Mouse (Mus musculus): ENCODE data around the gene Gtdc1. TPM values are rescaled to one million over a fixed set of nuclear protein-coding genes. Genes with fewer than 3 reads are reported as not detected.

Gene Gtdc1
- polyA plus RNA-seq, 1 experiment from 2014 or later, result 17.4 TPM

GRCm38 (mm10) chr2:44556861-44557592 is 370.4 kb downstream of the Gtdc1 start:
- Histone ChIP-seq H3K4me2 (ENCODE audit: low read length) (peak overlapping the region; percentile 98), H3K9me3 (replicated peaks; ENCODE audit: control insufficient read depth, low read length, poor library complexity, severe bottlenecking) (no peaks in the 10 kb centered on the region), H3K36me3 (ENCODE audit: control insufficient read depth, insufficient read depth, low read length) (no peaks in the 10 kb centered on the region), H3K27ac (ENCODE audit: low read length) (peak overlapping the region; percentile 33; the same call in 1 of the 2 replicates), H3K9ac (ENCODE audit: low read depth, low read length) (peak overlapping the region; percentile 75), H3K4me3 (ENCODE audit: low read depth, low read length) (peak overlapping the region; percentile 59), H3K4me1 (ENCODE audit: control insufficient read depth, insufficient read depth, low read length) (peaks cover 10% of the 10 kb centered on the region), H3K27me3 (ENCODE audit: control insufficient read depth, insufficient read depth, low read depth, low read length) (no peaks in the 10 kb centered on the region; the same call in none of the 2 replicates)
- WGBS, result under 1% methylated on average over 42 of the region's 42 CpGs
- ATAC-seq, result peak; percentile 88

- H3K36me3 ChIP-seq (ENCODE audit: control insufficient read depth, insufficient read depth, low read length), result no peaks in the 10 kb centered on the region
- ATAC-seq, result no peak
Observed at GRCm38 (mm10) chr2:44554716-44555115, 372.7 kb downstream of the Gtdc1 start.

GRCm38 (mm10) chr2:44549311-44549710 is 378.1 kb downstream of the Gtdc1 start:
- Histone ChIP-seq H3K27me3 (ENCODE audit: control insufficient read depth, insufficient read depth, low read depth, low read length) (no peaks in the 10 kb centered on the region), H3K36me3 (ENCODE audit: control insufficient read depth, insufficient read depth, low read length) (no peaks in the 10 kb centered on the region), H3K9me3 (replicated peaks; ENCODE audit: control insufficient read depth, low read length, poor library complexity, severe bottlenecking) (0 out of 2 replicates have a peak, but pooled peaks cover 3% of the 10 kb centered on the region), H3K27ac (ENCODE audit: low read length) (no peak overlapping the region), H3K4me3 (ENCODE audit: low read depth, low read length) (no peak overlapping the region), H3K4me2 (ENCODE audit: low read length) (no peak overlapping the region), H3K4me1 (ENCODE audit: control insufficient read depth, insufficient read depth, low read length) (no peaks in the 10 kb centered on the region), H3K9ac (ENCODE audit: low read depth, low read length) (no peak overlapping the region)
- no peak for ATAC-seq
- 96% methylated on average over 6 of the region's 6 CpGs for WGBS

More at GRCm38 (mm10) chr2:44554716-44555115, 372.7 kb downstream of the Gtdc1 start:
- Histone ChIP-seq H3K4me2 (ENCODE audit: low read length) (no peak overlapping the region), H3K27me3 (ENCODE audit: control insufficient read depth, insufficient read depth, low read depth, low read length) (no peaks in the 10 kb centered on the region; the same call in 1 of the 2 replicates), H3K27ac (ENCODE audit: low read length) (no peak overlapping the region), H3K4me3 (ENCODE audit: low read depth, low read length) (no peak overlapping the region), H3K9ac (ENCODE audit: low read depth, low read length) (no peak overlapping the region), H3K9me3 (replicated peaks; ENCODE audit: control insufficient read depth, low read length, poor library complexity, severe bottlenecking) (no peaks in the 10 kb centered on the region), H3K4me1 (ENCODE audit: control insufficient read depth, insufficient read depth, low read length) (peaks cover 10% of the 10 kb centered on the region)
- WGBS, result 96% methylated on average over 3 of the region's 3 CpGs

GRCm38 (mm10) chr2:44542775-44543174 is 384.7 kb downstream of the Gtdc1 start:
- Histone ChIP-seq H3K4me3 (ENCODE audit: low read depth, low read length) (no peak overlapping the region), H3K4me1 (ENCODE audit: control insufficient read depth, insufficient read depth, low read length) (0 out of 2 replicates have a peak, but pooled peaks cover 2% of the 10 kb centered on the region), H3K9me3 (replicated peaks; ENCODE audit: control insufficient read depth, low read length, poor library complexity, severe bottlenecking) (0 out of 2 replicates have a peak, but pooled peaks cover 3% of the 10 kb centered on the region), H3K27me3 (ENCODE audit: control insufficient read depth, insufficient read depth, low read depth, low read length) (no peaks in the 10 kb centered on the region), H3K4me2 (ENCODE audit: low read length) (no peak overlapping the region), H3K36me3 (ENCODE audit: control insufficient read depth, insufficient read depth, low read length) (no peaks in the 10 kb centered on the region), H3K27ac (ENCODE audit: low read length) (no peak overlapping the region), H3K9ac (ENCODE audit: low read depth, low read length) (no peak overlapping the region)
- ATAC-seq, result no peak

- Histone ChIP-seq H3K4me3 (ENCODE audit: low read depth, low read length) (no peak overlapping the region), H3K4me2 (ENCODE audit: low read length) (no peak overlapping the region), H3K9me3 (replicated peaks; ENCODE audit: control insufficient read depth, low read length, poor library complexity, severe bottlenecking) (0 out of 2 replicates have a peak, but pooled peaks cover 3% of the 10 kb centered on the region), H3K4me1 (ENCODE audit: control insufficient read depth, insufficient read depth, low read length) (0 out of 2 replicates have a peak, but pooled peaks cover 2% of the 10 kb centered on the region), H3K36me3 (ENCODE audit: control insufficient read depth, insufficient read depth, low read length) (no peaks in the 10 kb centered on the region), H3K9ac (ENCODE audit: low read depth, low read length) (no peak overlapping the region), H3K27ac (ENCODE audit: low read length) (no peak overlapping the region), H3K27me3 (ENCODE audit: control insufficient read depth, insufficient read depth, low read depth, low read length) (no peaks in the 10 kb centered on the region)
- ATAC-seq, result no peak
- WGBS, result 88% methylated on average over 6 of the region's 6 CpGs
Observed at GRCm38 (mm10) chr2:44541726-44542125, 385.7 kb downstream of the Gtdc1 start.

- Histone ChIP-seq H3K4me3 (ENCODE audit: low read depth, low read length) (no peak overlapping the region), H3K36me3 (ENCODE audit: control insufficient read depth, insufficient read depth, low read length) (no peaks in the 10 kb centered on the region)
- WGBS, result 84% methylated on average over 6 of the region's 6 CpGs
Observed at GRCm38 (mm10) chr2:44540881-44541280, 386.6 kb downstream of the Gtdc1 start.

GRCm38 (mm10) chr2:44539121-44539634 is 388.3 kb downstream of the Gtdc1 start:
- no peak for ATAC-seq
- no peaks in the 10 kb centered on the region for H3K27me3 ChIP-seq (ENCODE audit: control insufficient read depth, insufficient read depth, low read depth, low read length)
- no peaks in the 10 kb centered on the region for H3K9me3 ChIP-seq (replicated peaks; ENCODE audit: control insufficient read depth, low read length, poor library complexity, severe bottlenecking)
- no peak overlapping the region for H3K4me2 ChIP-seq (ENCODE audit: low read length)
- H3K9ac ChIP-seq (ENCODE audit: low read depth, low read length), result no peak overlapping the region
- 0 out of 2 replicates have a peak, but pooled peaks cover 2% of the 10 kb centered on the region for H3K4me1 ChIP-seq (ENCODE audit: control insufficient read depth, insufficient read depth, low read length)
- no peaks in the 10 kb centered on the region for H3K36me3 ChIP-seq (ENCODE audit: control insufficient read depth, insufficient read depth, low read length)
- no peak overlapping the region for H3K4me3 ChIP-seq (ENCODE audit: low read depth, low read length)
- H3K27ac ChIP-seq (ENCODE audit: low read length), result no peak overlapping the region
- WGBS, result 60% methylated on average over 5 of the region's 5 CpGs

More at GRCm38 (mm10) chr2:44540881-44541280, 386.6 kb downstream of the Gtdc1 start:
- Histone ChIP-seq H3K9ac (ENCODE audit: low read depth, low read length) (no peak overlapping the region), H3K4me1 (ENCODE audit: control insufficient read depth, insufficient read depth, low read length) (0 out of 2 replicates have a peak, but pooled peaks cover 2% of the 10 kb centered on the region), H3K27me3 (ENCODE audit: control insufficient read depth, insufficient read depth, low read depth, low read length) (no peaks in the 10 kb centered on the region), H3K9me3 (replicated peaks; ENCODE audit: control insufficient read depth, low read length, poor library complexity, severe bottlenecking) (0 out of 2 replicates have a peak, but pooled peaks cover 3% of the 10 kb centered on the region), H3K4me2 (ENCODE audit: low read length) (no peak overlapping the region), H3K27ac (ENCODE audit: low read length) (no peak overlapping the region)
- no peak for ATAC-seq

GRCm38 (mm10) chr2:44538135-44538534 is 389.3 kb downstream of the Gtdc1 start:
- H3K9ac ChIP-seq (ENCODE audit: low read depth, low read length), result no peak overlapping the region
- H3K4me2 ChIP-seq (ENCODE audit: low read length), result no peak overlapping the region
- 9% methylated on average over 4 of the region's 4 CpGs for WGBS
- H3K9me3 ChIP-seq (replicated peaks; ENCODE audit: control insufficient read depth, low read length, poor library complexity, severe bottlenecking), result no peaks in the 10 kb centered on the region
- 0 out of 2 replicates have a peak, but pooled peaks cover 2% of the 10 kb centered on the region for H3K4me1 ChIP-seq (ENCODE audit: control insufficient read depth, insufficient read depth, low read length)
- H3K36me3 ChIP-seq (ENCODE audit: control insufficient read depth, insufficient read depth, low read length), result no peaks in the 10 kb centered on the region
- no peaks in the 10 kb centered on the region for H3K27me3 ChIP-seq (ENCODE audit: control insufficient read depth, insufficient read depth, low read depth, low read length)
- ATAC-seq, result no peak
- no peak overlapping the region for H3K4me3 ChIP-seq (ENCODE audit: low read depth, low read length)
- no peak overlapping the region for H3K27ac ChIP-seq (ENCODE audit: low read length)

GRCm38 (mm10) chr2:44535760-44536159 is 391.7 kb downstream of the Gtdc1 start:
- H3K27ac ChIP-seq (ENCODE audit: low read length), result no peak overlapping the region
- no peak overlapping the region for H3K9ac ChIP-seq (ENCODE audit: low read depth, low read length)
- H3K9me3 ChIP-seq (replicated peaks; ENCODE audit: control insufficient read depth, low read length, poor library complexity, severe bottlenecking), result no peaks in the 10 kb centered on the region
- 88% methylated on average over 11 of the region's 11 CpGs for WGBS
- H3K4me2 ChIP-seq (ENCODE audit: low read length), result no peak overlapping the region
- ATAC-seq, result no peak
- no peak overlapping the region for H3K4me3 ChIP-seq (ENCODE audit: low read depth, low read length)
- no peaks in the 10 kb centered on the region for H3K36me3 ChIP-seq (ENCODE audit: control insufficient read depth, insufficient read depth, low read length)
- H3K4me1 ChIP-seq (ENCODE audit: control insufficient read depth, insufficient read depth, low read length), result 0 out of 2 replicates have a peak, but pooled peaks cover 2% of the 10 kb centered on the region
- H3K27me3 ChIP-seq (ENCODE audit: control insufficient read depth, insufficient read depth, low read depth, low read length), result no peaks in the 10 kb centered on the region
